Mouse (Mus musculus) lung, postnatal 0 days (tissue): Measurements from ENCODE around the gene Sorbs1.

ENCODE experiments used
- CTCF ChIP-seq: IDR thresholded peaks from 2 replicates; pipeline ENCODE4 v1.5.1; 2016; ENCODE audit warnings: antibody characterized with exemption, mild to moderate bottlenecking
- EP300 ChIP-seq: IDR thresholded peaks from 2 replicates; pipeline ENCODE4 v1.6.1; 2016; ENCODE audit warnings: antibody characterized with exemption, mild to moderate bottlenecking, control low read depth

DNA sequence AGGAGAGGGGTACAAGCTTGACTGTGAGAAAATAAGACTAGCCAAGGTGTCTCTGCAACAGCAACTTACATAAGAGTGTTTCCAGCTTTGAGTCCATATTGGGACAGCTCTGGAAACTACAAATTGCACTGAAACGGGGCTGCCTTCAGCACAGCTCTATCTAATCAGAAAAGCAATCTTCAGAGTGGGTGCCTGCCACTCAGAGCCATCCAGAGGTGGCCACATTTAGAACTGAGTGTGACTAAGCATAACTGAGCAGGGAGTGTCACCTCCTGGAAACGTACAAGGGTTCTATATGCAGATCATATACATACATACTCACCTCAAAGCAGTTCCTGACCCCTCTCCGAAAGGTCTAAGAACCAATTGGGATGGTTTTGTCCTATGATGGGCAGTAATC, 71.2 kb downstream of the Sorbs1 start:
- TF ChIP-seq CTCF: no peak
- no peak for TF ChIP-seq EP300
